Mouse (Mus musculus) kidney, adult 8-10 months (tissue): ENCODE results near the gene Casp2.

Source experiments
- DNase-seq, 2 experiments: peaks; one replicate each; pipeline ENCODE4 v3.0.0; 2022

The Casp2 gene

DNA sequence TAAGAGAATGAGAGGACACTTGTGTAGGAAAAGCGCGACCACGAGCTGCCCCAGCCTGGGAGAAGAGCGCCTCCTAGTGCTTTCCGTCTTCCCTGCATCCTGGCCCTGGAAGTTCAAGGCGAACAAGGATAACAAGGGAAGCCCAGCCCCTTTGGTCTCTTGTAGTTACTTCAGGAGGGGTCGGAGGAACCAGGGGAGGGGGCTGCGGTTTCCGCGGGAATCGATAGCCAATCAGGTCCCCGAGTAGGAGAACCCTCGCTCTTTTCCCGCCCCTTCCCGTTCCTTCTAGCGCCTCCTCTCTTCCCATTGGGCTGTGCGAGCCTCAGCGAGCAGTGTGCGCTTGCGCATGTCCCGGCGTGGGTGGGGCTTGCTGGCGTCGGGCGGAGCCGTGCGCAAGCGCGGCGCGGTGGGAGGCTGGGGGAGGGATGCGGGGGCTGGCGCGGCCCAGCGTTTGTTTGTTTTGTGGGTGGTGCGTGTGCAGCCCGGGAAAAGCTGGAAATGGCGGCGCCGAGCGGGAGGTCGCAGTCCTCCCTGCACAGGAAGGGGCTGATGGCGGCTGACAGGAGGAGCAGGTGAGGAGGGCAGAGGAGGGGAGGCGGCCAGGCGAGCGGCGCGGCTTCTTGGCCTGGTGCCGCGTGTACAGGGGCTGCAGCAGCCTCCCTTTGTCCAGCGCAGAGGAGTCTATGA is at the start of gene Casp2:
Casp2 (plus strand) TSS at position 360 of the 687 bp plus-strand sequence.
- DNase-seq: peak; percentile 98 to 99

DNA sequence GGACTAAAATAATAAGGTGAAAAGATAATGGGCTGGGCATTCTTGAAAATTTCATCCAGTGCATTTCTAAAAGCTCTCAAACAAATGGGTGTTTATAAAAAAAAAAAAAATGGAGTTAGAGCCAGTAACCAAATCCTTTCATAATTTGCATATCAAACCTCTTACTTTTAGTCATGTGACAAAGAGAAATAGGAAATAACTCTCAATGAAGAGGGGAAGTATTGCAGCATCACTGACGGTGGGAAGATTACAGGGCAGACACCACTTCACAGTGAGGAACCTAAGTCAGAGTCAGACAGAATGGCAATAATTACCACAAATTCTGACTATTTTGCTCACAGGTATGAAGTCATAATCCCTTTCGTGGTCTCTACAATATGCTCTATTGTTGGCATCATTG is 49.8 kb upstream of the Casp2 start, which contains the start of gene Tas2r144:
Tas2r144 (plus strand) TSS at position 301 of the 400 bp plus-strand sequence.
- DNase-seq: no peak

DNA sequence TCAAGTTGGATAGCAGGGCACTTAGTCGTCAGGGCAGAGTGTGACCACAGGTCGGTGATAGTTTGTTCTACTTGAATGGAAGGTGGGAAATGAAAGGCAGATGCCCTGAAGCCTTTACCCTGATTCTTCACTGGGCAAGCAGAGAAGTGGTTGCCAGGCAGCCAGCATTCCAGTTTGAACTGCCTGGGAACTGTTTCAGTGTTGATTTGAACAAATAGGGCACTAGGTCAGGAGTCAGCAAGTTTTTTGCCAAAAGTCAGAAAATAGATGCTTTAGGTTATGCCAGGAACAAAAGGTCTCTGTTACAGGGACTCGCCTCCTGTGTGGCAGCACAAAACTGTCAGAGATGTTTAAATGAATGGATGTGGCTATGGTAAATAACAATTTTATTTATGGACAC is 42.5 kb upstream of the Casp2 start:
- DNase-seq: peak in 1 of 2 experiments; percentile 24

DNA sequence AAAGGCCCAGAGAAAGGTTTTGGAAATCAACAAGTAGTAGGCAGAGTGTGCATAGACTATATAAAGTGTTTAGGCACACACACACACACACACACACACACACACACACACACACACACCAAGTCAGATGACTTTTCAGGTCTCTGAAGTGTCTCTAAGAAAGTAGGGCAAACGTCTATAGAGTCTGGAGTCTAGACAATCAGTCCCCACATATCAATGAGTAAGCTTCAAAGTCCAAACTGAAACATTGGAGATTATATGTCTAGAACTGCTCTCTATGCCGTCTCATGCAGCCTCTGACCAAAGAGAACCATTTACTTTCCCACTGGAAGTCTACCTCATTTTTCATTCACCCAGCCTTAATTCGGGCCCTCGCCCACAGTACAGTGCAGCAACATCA is 39.7 kb upstream of the Casp2 start:
- no peak for DNase-seq

DNA sequence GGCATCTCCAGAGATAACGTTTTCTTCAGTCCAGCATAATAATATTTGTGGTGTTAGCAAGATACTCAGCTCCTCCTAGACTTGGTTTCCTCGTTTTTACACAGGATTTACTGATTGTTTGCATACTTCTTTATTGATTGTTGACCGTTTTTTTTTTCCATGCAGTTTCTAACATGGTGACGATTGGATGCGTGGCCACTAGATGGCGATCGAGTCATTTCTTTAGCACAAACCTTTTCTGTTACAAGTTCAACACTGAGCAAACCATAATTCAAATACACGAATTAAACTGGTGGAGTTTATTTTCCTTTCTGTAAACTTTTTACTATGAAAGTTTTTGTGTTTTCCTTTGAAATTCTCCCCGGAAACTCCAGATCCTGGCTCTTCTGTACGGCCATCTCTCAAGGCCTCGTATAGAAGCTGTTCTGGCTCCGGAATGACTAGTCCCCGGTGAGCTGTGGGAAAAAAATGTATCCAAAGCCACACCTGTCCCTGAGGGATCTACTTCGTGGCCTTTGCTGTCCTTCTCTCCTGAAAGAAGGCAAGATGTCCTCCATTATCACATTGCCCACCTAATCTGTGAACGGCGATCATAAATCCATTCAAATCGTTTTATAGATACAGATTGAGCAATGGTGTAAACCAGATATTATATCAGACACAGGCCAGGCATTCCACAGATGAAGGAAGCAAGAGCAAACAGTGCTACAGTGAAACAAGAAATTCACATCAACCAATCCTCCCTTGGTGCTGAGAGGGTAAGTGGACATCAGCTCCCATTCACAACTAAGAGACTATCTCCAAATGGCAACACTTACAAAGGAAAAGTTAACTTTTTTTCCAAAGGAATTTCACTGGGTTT is 37.3 kb upstream of the Casp2 start:
- DNase-seq: peak in 1 of 2 experiments; percentile 79

DNA sequence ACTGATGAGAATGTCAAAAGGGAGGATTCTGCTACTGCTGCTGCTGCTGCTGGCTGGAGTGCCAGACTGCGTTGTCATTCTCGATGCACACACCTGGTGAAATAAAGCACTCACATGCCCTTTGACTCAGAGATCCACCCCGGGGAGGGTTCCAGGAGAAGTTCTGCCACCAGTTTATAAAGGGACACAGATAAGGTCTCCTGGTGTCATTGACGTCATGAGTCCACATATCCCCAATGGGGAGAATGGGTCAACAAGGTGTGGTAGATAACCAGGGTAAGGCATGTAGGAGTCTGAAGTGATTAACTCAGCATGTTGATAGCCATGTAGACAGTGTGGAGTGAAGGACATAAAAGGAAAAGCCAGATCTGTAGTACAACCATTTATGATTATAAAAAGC is 35.2 kb upstream of the Casp2 start:
- no peak for DNase-seq

DNA sequence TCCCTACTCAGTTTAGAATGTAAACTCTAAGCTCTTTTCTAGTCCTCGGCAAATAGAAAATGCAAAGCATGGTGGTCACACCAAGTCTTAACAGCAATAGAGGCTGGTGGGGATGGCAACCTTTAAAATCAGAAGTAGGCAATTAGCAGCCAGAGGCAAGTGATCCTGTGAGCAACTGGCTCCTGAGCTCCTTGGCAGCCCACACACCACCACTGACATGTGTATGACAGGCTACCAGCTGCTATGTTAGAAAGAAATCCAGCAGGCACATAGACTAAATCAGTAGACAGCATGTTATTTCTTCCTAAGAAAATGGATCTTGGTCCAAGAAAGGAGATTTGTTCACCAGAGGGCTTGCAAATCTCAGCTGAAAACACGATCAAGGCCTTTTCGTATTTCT is 33.6 kb upstream of the Casp2 start:
- no peak for DNase-seq

DNA sequence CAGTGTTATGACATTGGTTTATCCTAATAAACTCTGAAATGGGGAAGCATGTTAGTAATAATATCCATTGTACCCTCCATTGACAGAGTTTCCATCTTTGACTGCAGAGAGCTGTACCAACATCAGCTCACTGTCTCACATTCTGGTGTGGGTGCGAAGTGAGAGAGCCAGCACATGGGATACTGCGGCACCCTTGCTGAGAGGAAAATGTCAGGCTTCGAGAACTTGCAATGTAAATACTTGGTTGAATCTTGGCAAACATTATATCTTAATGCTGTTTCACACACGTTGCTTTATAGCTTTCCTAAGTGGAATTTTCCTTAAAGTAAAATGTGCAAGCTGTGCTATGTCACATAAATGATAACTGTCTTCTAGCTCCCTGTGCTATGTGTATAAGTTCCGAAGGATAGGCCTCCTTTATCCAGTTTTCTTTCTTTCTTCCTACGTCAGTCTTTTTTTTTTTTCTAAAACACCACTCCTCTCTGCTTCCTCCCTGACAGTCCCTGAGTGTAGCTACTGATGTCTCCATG is 27.4 kb upstream of the Casp2 start:
- DNase-seq: no peak

DNA sequence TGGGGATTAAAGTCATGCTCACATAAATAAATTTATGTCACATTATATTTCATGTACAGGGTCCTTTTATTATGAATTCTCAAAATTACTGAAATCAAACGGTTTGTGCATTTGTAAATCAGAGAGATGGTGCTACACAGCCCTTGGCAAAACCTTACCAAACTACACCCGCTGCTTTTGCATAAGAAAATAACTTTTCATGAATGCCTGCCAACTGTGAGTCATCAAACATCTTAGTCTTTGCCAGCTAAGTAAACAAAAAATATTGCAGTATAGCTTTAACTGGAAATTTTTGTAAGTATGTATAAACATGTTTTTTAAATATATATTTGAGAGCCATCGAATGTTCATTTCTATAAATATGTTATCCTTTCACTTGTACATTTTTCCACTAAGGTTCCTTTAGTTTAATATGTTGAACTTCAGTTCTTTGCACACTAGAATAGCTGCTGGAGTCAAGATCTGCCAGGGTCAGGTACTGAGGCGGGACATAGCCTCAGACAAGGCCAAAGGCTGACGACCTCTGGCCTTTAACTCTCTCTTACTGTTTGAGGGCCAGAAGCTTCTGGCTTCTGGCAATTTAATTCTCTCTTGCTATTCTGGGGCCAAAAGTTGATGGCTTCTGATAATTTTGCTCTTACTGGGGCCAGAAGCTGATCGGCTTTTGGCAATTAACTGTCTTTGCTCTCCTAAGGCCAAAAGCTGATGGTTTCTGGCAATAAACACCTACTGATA is 23.3 kb upstream of the Casp2 start:
- no peak for DNase-seq

DNA sequence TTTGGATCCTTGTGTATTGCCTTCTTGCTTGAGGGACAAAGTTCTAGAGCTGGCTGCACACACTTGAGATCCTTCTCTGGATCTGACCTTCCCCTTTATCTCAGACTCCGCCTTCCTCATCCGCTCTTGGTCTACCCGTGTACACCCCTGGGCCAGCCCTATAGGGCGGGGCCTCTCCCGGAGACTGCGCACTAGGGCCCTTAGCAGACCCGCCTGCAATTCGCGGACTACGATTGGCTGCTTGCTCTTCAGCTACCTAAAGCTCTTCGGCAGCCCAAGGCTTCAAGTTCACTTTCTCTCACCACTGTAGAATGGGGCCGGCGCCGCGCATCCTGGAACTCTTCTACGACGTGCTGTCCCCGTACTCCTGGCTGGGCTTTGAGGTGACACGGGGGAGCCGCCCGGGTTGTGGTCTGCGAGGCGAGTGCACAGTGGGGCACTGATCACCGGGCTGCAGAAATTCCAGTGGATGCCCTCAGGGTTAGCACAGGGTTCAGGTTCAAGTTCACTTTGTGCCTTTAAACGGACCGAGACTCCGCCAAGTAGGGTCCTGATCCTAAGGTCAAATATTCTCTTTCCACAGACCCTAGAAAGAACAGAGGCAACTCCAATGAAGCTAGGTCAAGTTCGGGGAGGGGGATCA is 19.0 kb upstream of the Casp2 start, which contains the start of gene Gstk1:
Gstk1 (plus strand) TSS at position 225 of the 643 bp plus-strand sequence.
- peak; percentile 90 to 92 for DNase-seq

DNA sequence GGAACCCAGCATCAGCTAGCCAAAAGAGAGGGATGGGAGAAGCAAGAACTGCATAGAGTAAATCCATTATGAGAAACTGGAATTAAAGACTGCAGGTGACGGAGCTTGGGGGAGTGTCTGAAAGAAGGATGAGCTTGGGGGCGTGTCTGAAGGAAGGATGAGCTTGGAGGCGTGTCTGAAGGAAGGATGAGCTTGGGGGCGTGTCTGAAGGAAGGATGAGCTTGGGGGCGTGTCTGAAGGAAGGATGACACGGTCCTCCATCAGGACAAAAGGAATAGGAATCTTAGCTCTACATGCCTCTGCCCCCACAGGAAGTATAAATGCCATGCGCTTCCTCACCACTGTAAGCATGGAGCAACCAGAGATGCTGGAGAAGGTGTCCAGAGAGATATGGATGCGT is 17.6 kb upstream of the Casp2 start:
- peak; percentile 40 to 60 for DNase-seq

DNA sequence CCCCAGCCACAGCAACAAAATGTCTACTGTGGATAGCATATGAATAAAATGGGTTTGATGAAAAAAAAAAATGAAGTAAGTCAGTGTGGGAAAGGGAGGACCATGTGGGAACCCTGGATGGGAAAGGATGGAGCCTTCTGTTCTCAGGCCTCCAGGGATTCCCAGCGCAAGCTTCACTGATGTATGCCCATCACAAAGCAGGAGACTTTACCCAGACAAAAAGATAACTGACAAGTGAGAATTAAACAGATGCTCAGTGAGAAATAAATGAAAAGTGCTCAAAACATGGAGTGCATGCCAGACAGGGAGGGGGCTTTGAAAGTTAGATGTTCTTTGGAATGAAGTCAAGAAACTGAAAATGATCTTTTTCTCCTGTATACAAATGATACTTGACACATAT is 16.8 kb upstream of the Casp2 start:
- DNase-seq: no peak

DNA sequence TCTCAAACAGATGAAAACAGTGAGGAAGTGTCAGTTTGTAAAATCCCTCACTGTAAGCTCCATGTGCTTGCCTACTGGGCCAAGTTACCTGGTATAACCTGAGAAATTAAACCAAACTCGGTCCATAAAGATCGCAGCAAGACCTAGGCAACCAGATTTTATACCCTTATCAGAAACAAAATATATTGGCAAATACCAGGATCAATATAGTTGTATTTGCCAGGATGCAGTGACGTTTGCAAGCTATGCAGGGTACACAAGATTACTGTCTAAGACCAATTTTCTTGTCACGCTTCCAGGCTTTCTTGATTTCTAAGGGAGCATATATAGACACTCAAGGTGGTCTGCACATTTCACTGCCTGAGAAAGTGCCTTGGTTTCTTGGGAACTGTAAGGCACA is 13.0 kb upstream of the Casp2 start:
- DNase-seq: no peak

DNA sequence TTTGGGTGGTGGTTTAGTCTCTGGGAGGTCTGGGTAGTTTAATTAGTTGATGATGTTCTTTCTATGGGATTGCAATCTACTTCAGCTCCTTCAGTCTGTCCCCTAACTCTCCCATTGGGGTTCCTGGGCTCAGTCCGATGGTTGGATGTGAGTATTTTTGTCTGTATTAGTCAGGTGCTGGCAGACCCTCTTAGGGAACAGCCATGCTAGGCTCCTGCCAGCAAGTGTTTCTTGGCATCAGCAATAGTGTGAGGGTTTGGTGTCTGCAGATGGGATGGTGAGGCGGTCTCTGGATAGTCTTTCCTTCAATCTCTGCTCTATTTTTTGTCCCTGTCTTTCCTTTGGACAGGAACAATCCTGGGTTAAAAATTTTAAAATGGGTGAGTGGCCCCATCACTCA is 11.7 kb upstream of the Casp2 start:
- no peak for DNase-seq

DNA sequence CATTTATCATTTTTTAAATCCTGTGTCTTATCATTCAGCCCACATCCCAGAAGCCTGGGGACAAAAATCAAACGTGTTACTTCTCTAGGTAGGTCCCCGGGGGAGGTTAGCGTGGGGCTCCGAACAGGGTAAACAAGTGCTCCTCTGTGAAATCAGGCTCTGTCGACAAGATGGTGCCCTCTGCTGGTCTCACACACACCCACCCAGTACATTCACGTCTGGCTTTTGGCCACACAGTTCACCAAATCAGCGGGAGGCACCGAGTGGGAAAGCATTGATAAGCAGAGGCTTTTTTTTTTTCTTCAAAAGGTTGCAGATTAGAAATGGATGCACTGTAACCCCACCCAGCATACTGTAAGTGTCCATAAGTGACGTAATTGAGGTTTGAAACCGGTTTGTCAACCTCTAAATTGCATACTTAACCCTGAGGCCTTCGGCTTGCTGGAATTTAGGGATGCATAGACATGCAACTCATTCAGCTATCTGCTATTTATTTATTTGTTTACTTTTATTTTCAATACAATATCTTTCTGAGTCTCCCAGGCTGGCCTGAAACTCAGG is 7.4 kb upstream of the Casp2 start:
- DNase-seq: peak; percentile 61 to 74

DNA sequence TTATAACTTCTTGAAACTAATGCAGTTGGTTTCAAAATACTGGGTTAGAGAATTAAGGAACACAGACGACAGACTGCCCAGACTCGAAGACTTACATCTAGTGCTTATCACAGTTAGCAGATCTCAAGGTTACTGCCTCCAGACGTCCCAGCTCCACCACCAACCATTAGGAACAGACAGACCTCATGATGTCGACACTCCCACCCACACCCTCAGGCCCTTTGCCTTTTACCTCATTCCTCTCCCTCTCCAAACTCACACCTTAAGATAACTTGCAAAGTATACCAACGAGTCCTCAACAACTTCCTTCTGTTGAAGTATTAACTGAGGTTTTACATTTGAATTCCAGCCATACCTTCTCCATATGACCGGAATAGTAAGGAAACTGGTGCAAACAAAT is 4.4 kb upstream of the Casp2 start:
- DNase-seq: no peak

DNA sequence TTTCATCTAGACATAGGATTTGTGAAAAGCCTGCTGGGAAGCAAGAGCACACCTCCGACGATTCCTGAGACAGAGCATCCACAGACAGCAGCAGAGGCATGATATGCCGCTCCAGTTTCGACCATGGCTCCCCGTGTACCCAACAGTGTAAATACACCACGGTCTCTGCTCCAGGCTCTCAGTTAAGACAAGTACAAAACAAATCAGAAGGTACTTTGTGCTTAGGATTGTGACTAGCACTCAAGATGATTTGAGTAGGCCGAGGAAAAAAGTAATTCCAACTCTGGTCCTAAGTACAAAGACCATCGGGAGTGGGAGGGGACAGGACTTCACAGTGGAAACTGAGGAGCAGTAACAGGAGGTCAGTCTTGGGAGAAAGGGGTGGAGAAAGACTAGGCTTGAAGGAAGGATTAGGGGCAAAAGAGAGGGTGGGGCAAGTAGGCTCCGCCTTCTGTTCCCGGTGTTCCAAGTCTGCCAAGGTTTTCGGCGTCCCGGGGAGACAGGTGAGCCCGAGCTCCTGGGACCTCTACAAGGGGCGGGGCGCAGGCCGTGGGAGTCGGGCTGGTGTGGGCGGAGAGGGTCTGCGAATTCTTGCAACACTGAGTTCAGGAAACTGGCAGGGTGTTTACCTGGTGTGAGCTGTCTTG is 3.1 kb upstream of the Casp2 start, which contains the start of gene Tmem139:
Tmem139 (plus strand) TSS at position 447 of the 647 bp plus-strand sequence.
- peak; percentile 77 to 86 for DNase-seq

DNA sequence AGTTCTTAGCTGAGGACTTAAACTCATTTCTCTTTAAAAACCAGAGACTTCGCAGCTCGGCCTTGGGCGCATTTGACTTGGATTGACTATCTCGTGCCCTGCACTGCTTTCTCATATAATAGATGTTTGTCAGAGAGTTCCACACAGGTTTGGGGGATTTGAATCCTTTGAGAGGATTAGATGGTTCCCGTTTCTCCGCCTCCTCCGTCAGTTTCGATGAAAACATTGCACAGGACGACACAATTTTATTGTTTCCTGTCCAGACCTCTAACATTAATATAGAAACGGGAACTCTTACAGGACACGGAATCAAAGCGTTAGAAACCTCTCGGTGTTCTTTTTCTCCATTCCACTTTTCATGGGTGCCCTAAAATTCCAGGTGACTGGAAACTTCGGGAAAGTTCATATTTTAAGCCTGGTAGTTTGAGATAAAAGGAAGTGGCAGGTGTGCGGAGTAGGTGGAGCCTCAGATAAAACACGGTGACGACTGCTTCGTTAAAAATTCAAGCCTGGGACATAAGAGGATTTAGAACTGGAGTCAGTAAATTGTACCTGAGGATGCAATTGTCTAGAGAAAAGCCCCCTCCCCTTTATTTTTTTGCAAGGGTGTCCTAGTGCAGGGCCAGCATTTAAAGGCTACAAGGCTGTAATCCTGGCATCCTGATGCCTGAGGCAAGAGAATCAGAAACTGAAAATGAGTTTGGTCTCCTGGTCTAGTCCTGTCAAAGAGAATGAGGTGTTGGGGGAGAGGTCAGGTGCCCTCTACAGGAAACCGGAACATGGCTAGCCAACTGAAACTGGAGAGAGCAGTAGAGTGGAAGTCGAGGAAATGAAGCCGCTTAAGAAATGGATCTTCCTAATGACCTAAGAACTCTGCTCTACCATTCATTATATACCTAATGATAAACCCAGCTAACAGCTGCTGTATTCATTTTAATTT is 876 bp downstream of the Casp2 start:
- no peak for DNase-seq

DNA sequence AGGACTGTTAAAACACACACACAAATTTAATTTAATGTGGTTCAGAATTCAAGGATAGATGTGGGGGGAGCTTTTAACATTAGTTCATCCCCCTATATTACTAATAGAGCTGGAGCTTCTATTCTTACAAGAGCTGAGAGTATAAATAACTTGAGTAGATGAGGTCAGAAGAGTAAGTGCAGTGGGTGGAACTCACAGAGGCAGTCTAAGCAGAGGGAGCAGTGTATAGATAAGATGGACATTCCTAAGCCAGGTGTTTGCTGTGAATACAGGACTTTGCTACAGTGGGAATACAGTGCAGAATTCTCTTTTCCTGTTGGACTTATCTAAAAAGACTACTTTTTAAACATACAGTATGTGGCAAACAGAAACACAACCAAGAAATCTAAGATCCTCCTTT is 6.0 kb downstream of the Casp2 start:
- DNase-seq: no peak

DNA sequence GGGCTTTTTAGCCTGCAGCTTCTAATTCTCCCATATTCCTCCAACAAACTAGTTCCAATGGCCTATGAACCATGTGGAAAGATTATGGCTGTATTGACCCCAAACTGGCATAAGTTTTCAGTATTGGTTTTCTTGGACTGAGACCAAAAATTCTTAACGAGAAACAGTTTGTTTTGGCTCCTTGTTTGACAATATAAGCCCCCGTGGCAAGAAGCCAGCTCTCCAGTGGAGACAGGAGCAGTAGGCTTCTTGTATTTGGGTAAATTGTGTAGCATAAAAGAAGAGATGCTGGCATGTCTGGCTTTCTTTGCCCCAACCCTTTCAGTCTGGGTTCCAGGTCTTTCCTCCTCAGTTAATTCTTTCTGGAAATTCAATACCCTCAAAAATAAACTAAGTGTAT is 11.4 kb downstream of the Casp2 start:
- no peak for DNase-seq
